Mouse (Mus musculus): ENCODE measurements at regions not wholly inside any gene's neighbourhood (a gene's known extent, or its start where the extent isn't known, plus 50 kb on each side); places are given as distances from the start of the nearest gene placed in this dataset.
A peak's percentile ranks its signal among the peaks of the same experiment; 100 is the strongest.

DNA sequence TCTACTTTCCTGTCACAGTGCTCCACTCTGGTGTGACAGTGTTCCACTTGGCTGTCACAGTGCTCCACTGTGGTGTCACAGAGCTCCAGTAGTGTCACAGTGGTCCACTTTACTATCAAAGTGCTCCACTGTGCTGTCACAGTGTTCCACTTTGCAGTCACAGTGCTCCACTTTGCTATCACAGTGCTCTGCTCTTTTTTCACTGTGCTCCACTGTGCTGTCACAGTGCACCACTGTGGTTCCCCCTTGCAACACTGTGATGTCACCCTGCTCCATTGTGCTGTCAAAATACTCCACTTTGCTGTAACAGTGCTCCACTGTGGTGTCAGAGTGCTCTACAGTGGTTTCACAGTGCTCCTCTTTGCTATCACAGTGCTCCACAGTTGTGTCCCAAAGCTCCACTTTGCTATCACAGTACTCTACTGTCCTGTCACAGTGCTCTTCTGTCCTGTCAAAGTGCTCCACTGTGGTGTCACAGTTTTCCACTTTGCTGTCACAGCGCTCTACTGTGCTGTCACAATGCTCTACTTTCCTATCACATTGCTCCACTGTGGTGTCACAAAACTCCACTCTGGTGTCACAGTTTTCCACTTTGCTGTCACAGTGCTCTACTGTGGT is 77.8 kb upstream of the Trpm1 start:
- Histone ChIP-seq H3K4me1 (replicated peaks) (no peaks in the 10 kb centered on the region), H3K9ac (no peak overlapping the region), H3K4me2 (no peak overlapping the region), H3K9me3 (no peaks in the 10 kb centered on the region), H3K4me3 (no peak overlapping the region), H3K36me3 (no peaks in the 10 kb centered on the region), H3K27ac (replicated peaks) (no peak overlapping the region), H3K27me3 (no peaks in the 10 kb centered on the region)
- ATAC-seq (ENCODE audit: low read depth) = no peak
- WGBS = 84% methylated on average over 1 of the region's 1 CpGs

DNA sequence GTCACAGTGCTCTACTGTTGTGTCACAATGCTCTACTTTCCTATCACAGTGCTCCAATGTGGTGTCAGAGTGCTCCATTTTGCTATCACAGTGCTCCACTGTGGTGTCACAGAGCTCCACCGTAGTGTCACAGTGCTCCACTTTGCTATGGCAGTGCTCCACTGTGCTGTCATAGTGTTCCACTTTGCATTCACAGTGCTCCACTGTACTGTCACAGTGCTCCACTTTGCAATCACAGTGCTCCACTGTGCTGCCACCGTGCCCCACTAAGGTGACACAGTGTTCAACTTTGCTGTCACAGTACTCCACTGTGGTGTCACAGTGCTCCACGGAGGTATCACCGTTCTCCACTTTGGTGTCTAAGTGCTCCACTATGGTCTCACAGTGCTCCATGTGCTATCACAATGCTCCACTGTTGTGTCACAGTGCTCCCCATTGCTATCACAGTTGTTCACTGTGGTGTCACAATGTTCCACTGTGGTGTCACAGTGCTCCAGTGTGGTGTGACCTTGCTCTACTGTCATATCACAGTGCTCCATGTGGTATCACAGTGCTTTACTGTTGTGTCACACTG is 78.9 kb upstream of the Trpm1 start:
- H3K9me3 ChIP-seq = no peaks in the 10 kb centered on the region
- H3K36me3 ChIP-seq = no peaks in the 10 kb centered on the region
- no peak overlapping the region for H3K4me3 ChIP-seq
- H3K9ac ChIP-seq = no peak overlapping the region
- 97% methylated on average over 4 of the region's 4 CpGs for whole genome bisulfite sequencing
- H3K27ac ChIP-seq (replicated peaks) = no peak overlapping the region
- no peaks in the 10 kb centered on the region for H3K4me1 ChIP-seq (replicated peaks)
- no peak overlapping the region for H3K4me2 ChIP-seq
- 0 out of 2 replicates have a peak, but pooled peaks have one; percentile 49 for ATAC-seq (ENCODE audit: low read depth)
- H3K27me3 ChIP-seq = no peaks in the 10 kb centered on the region

DNA sequence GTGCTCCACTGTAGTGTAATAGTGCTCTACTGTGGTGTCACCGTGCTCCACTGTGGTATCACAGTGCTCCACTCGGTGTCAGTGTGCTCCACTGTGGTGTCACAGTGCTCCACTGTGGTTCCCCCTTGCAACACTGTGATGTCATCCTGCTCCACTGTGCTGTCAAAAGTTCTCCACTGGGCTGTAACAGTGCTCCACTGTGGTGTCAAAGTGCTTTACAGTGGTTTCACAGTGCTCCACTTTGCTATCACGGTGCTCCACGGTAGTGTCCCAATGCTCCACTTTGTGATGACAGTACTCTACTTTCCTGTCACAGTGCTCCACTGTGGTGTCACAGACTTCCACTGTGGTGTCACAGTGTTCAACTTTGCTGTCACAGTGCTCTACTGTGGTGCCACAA is 79.4 kb upstream of the Trpm1 start:
- Histone ChIP-seq H3K27me3 (no peaks in the 10 kb centered on the region), H3K27ac (replicated peaks) (no peak overlapping the region), H3K4me3 (no peak overlapping the region), H3K4me2 (no peak overlapping the region), H3K9me3 (no peaks in the 10 kb centered on the region), H3K36me3 (no peaks in the 10 kb centered on the region), H3K9ac (no peak overlapping the region), H3K4me1 (replicated peaks) (no peaks in the 10 kb centered on the region)
- WGBS = 86% methylated on average over 4 of the region's 4 CpGs
- no peak for ATAC-seq (ENCODE audit: low read depth)

DNA sequence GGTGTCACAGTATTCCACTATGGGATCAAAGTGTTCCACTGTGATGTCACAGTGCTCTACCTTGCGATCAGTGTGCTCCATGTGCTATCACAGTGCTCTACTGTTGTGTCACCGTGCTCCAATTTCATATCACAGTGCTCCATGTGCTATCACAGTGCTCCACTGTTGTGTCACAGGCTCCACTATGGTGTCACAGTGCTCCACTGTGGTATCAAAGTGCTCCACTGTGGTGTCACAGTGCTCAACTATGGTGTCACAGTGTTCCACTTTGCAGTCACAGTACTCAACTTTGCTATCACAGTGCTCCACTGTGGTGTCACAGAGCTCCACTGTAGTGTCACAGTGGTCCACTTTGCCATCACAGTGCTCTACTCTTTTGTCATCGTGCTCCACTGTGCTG is 79.9 kb upstream of the Trpm1 start:
- no peak overlapping the region for H3K4me3 ChIP-seq
- no peak overlapping the region for H3K27ac ChIP-seq (replicated peaks)
- no peak for ATAC-seq (ENCODE audit: low read depth)

DNA sequence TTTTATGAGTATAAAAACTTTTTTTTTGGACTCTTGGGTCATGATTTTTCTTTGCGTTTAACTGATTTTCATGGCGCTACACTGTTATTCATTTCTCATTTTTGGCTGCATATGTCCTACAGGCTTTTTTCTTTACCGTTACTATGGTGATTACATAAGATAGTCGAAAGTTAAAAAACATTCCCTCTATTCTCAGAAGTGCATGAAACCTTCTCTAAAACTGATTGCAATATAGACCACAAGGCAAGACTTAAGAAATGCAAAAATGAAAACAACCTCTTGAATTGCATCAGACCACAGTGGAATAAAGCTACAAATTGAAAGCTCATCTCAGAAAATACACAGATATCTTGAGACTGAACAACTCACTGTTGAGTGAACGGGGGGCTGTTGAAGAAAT is 82.7 kb upstream of the Trpm1 start:
- Histone ChIP-seq H3K4me3 (no peak overlapping the region), H3K36me3 (no peaks in the 10 kb centered on the region), H3K27ac (replicated peaks) (no peak overlapping the region), H3K9ac (no peak overlapping the region), H3K9me3 (no peaks in the 10 kb centered on the region), H3K4me2 (no peak overlapping the region), H3K4me1 (replicated peaks) (no peaks in the 10 kb centered on the region), H3K27me3 (no peaks in the 10 kb centered on the region)
- no peak for ATAC-seq (ENCODE audit: low read depth)
- WGBS = 96% methylated on average over 5 of the region's 5 CpGs

More for the DNA sequence above, 79.9 kb upstream of the Trpm1 start:
- Histone ChIP-seq H3K9ac (no peak overlapping the region), H3K4me1 (replicated peaks) (no peaks in the 10 kb centered on the region), H3K27me3 (no peaks in the 10 kb centered on the region), H3K9me3 (no peaks in the 10 kb centered on the region), H3K36me3 (no peaks in the 10 kb centered on the region), H3K4me2 (no peak overlapping the region)
- 88% methylated on average over 3 of the region's 3 CpGs for WGBS

DNA sequence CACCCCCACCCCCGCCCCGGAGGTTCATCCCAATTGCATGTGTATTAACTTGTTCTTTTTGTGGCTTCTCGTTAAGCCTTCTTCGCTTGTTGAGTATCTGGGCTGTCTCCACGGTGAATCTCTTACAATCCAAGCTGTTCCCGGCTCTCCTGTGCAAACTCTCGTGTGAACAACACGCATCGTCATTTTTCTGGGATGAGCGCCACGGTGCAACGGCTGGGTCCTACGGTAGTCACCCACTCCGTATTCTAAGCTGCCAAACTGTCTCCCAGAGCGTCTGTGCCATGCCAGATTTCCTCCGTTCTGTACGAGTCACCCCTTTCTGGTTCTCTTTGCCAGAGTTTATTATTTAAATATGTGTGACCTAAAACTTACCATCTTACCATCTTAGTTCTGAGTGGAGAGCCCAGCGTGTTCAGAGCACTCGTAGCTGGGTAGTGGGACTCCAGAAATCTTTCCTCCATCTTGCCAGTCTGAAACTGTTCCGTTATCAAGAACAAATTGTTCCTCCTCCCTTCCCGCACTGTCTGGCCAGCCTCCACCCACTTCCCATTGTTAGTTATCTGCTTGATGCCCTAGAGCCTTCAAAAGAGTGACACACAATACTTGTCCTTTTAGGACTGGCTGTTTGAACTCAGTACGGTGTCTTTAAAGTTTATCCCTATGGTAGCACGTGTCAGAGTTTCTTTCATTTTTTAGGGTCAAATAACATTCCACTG is 87.9 kb upstream of the Trpm1 start:
- no peak overlapping the region for H3K27ac ChIP-seq (replicated peaks)
- no peaks in the 10 kb centered on the region for H3K27me3 ChIP-seq
- H3K36me3 ChIP-seq = no peaks in the 10 kb centered on the region
- ATAC-seq (ENCODE audit: low read depth) = no peak
- H3K4me2 ChIP-seq = no peak overlapping the region
- 83% methylated on average over 23 of the region's 23 CpGs for WGBS
- no peaks in the 10 kb centered on the region for H3K4me1 ChIP-seq (replicated peaks)
- H3K9ac ChIP-seq = no peak overlapping the region
- no peak overlapping the region for H3K4me3 ChIP-seq
- no peaks in the 10 kb centered on the region for H3K9me3 ChIP-seq

DNA sequence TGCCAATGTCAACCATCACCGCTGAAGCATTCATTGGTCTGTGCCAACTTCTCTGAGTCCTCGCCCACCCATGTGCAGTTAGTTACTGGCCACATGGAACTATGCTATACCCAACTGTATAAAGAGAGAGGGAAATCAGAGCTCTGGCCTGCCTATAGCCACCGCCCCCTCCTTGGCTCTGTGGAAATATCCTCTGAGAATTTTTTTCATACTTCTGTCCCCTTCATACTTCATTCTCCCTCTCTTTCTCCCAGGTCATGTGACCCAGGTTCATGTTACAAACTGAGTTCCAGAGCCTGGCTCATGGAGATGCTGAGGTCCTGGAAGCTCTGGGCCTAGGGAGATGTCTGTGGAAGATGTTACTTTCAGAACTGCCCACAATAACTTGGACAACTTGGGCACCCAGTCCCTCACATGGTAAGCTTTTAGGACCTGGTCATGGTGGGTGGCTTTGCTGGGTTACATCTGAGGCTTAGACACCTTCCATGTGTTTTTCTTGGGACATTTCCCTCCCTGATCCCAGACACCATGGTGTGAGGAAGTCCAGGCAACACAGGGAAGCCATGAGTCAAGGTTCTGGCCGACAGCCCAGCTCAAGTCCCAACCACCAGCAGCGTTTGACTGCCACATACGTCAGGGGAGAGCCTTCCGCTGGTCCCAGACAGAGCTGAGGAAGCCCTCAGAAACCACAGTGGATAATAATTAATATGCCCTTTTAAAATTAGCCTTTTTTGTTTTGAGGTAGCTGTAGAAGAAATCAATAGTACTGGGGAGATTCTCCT is 89.0 kb upstream of the Trpm1 start:
- H3K9me3 ChIP-seq = no peaks in the 10 kb centered on the region
- no peak overlapping the region for H3K9ac ChIP-seq
- H3K4me2 ChIP-seq = no peak overlapping the region
- H3K4me3 ChIP-seq = no peak overlapping the region
- WGBS = 82% methylated on average over 7 of the region's 7 CpGs
- H3K27me3 ChIP-seq = no peaks in the 10 kb centered on the region
- no peaks in the 10 kb centered on the region for H3K36me3 ChIP-seq
- no peak for ATAC-seq (ENCODE audit: low read depth)
- no peak overlapping the region for H3K27ac ChIP-seq (replicated peaks)
- no peaks in the 10 kb centered on the region for H3K4me1 ChIP-seq (replicated peaks)

DNA sequence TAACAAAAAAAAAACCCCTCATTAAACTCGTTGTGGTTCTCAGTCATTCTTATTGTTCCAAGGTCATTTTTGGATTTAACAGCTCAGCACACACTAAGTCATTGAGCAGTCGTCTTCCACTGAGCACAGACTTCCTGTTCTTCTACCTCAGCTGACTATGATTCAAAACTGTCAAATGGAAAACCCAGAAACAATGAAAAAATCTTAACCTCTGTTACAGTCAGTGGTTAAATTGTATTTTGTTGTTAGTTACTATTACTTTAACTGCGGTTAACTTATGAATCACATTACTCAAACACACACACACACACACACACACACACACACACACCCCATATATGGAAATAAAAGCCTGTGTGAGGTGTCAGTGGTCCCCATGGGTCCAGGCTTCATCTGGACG is 92.5 kb upstream of the Trpm1 start:
- Histone ChIP-seq H3K4me1 (replicated peaks) (0 out of 2 replicates have a peak, but pooled peaks cover 6% of the 10 kb centered on the region), H3K27ac (replicated peaks) (no peak overlapping the region), H3K36me3 (no peaks in the 10 kb centered on the region), H3K4me3 (no peak overlapping the region), H3K9ac (no peak overlapping the region), H3K4me2 (no peak overlapping the region), H3K9me3 (no peaks in the 10 kb centered on the region), H3K27me3 (no peaks in the 10 kb centered on the region)
- ATAC-seq (ENCODE audit: low read depth) = no peak
- 64% methylated on average over 4 of the region's 4 CpGs for WGBS

DNA sequence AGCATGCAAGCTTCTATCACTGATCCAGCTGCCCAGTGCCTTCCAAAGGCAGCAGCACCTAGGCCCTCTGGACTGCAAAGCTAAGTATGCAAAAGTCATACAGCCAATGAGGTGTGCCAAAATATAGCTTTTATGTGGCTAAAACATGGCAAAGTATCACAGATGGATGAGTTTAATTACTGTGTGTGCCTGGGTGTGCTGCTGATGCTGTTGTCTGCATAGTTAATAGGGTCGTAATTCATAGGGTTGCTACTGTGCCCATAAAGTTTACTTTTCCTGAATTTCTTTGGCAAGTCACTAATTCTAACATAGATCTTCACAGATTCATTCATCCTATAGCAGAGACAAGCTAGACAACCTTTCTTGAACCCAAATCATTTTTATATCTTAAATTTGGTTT is 93.1 kb upstream of the Trpm1 start:
- ATAC-seq (ENCODE audit: low read depth) = no peak; the same call in 1 of the 2 replicates
- 0 out of 2 replicates have a peak, but pooled peaks cover 6% of the 10 kb centered on the region for H3K4me1 ChIP-seq (replicated peaks)
- no peak overlapping the region for H3K27ac ChIP-seq (replicated peaks)
- no peaks in the 10 kb centered on the region for H3K36me3 ChIP-seq
- H3K9me3 ChIP-seq = no peaks in the 10 kb centered on the region
- H3K4me2 ChIP-seq = no peak overlapping the region
- H3K9ac ChIP-seq = no peak overlapping the region
- 93% methylated on average over 1 of the region's 1 CpGs for WGBS
- H3K4me3 ChIP-seq = no peak overlapping the region
- H3K27me3 ChIP-seq = no peaks in the 10 kb centered on the region

DNA sequence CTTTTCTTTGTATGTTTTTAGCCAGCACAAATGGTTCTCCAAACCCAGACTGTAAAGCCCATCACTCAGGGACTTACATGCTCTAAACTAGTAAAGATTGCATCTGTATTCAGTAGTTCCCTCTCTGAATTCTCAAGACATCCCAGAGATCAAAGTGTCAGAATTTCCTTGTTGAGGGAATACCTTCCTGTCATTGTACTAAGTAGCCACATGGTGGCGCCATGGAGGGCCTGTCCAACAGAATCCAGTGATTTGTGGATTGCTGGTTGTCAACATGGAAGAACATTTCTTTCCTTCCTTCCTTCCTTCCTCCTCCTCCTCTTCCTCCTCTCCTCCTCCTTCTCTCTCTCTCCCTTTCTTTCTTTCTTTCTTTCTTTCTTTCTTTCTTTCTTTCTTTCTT is 93.6 kb upstream of the Trpm1 start:
- Histone ChIP-seq H3K27me3 (no peaks in the 10 kb centered on the region), H3K4me3 (no peak overlapping the region), H3K9ac (no peak overlapping the region), H3K36me3 (no peaks in the 10 kb centered on the region), H3K4me1 (replicated peaks) (0 out of 2 replicates have a peak, but pooled peaks cover 6% of the 10 kb centered on the region), H3K4me2 (no peak overlapping the region), H3K9me3 (no peaks in the 10 kb centered on the region), H3K27ac (replicated peaks) (no peak overlapping the region)
- 0% methylated on average over 1 of the region's 1 CpGs for WGBS
- ATAC-seq (ENCODE audit: low read depth) = no peak

DNA sequence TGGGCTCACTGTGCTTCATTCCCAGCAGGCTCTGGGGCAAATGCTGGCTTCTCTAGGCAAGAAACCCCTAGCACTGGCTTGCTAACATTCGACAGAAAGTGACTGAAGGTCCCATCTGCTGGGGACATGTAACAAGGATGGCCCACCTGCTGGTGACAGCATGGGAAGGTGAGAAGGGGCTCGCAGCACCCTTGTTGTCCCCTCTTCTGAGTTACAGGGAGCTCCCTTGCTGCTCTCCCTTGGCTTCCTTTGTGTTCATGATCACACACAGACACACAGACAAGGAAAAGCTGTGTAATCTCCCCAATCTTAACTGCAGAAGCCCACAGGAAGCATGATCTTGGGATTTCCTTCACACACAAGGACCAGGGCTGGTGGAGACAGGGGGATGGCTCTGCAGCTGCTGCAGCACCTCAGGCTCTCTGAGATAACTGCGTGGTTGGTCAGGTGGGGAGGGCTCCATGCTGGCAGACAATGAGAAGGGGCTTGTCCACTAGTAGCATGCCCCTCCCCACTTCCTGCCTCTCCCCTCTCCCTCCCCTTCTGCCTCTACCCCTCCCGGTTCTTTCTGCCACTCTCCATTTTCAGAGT is 95.3 kb upstream of the Trpm1 start:
- no peaks in the 10 kb centered on the region for H3K9me3 ChIP-seq
- H3K4me2 ChIP-seq = no peak overlapping the region
- no peak for ATAC-seq (ENCODE audit: low read depth)
- 0 out of 2 replicates have a peak, but pooled peaks cover 6% of the 10 kb centered on the region for H3K4me1 ChIP-seq (replicated peaks)
- H3K27ac ChIP-seq (replicated peaks) = no peak overlapping the region
- H3K4me3 ChIP-seq = no peak overlapping the region
- H3K36me3 ChIP-seq = no peaks in the 10 kb centered on the region
- no peaks in the 10 kb centered on the region for H3K27me3 ChIP-seq
- 33% methylated on average over 4 of the region's 4 CpGs for WGBS
- no peak overlapping the region for H3K9ac ChIP-seq

DNA sequence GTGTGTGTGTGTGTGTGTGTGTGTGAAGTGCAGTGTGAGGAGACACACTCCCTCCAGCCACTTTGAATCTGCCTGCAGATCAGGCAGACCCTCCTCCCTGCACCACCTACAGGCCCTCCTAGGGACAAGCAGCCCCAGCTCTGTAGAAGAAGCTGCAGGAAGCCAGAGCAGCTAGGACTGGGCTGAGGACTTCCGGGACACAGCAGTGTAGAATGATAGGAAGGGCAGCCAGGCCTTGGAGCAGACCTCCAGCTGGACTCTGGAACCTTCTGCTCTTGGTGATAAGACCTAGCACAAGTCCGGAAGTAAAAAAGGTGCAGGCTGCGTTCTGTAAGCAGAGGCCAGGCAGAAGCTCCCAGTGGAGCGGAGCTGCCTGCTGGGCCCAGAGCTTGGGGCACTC is 95.8 kb upstream of the Trpm1 start:
- no peak overlapping the region for H3K4me2 ChIP-seq
- H3K4me3 ChIP-seq = no peak overlapping the region
- 0 out of 2 replicates have a peak, but pooled peaks cover 6% of the 10 kb centered on the region for H3K4me1 ChIP-seq (replicated peaks)
- no peaks in the 10 kb centered on the region for H3K9me3 ChIP-seq
- 66% methylated on average over 4 of the region's 4 CpGs for WGBS
- H3K27me3 ChIP-seq = no peaks in the 10 kb centered on the region
- ATAC-seq (ENCODE audit: low read depth) = no peak
- no peak overlapping the region for H3K27ac ChIP-seq (replicated peaks)
- no peaks in the 10 kb centered on the region for H3K36me3 ChIP-seq
- H3K9ac ChIP-seq = no peak overlapping the region

Measured in neural tube, embryonic 13.5 days (tissue).